Mouse (Mus musculus) heart, postnatal 14 days (tissue): ENCODE data around the gene Mthfd1l. TPM values are rescaled to one million over a fixed set of nuclear protein-coding genes. Genes with fewer than 3 reads are reported as not detected.

ENCODE experiments used
- DNase-seq, 2 experiments: peaks; one replicate each; pipeline ENCODE4 v3.0.0; 2021 to 2022
- intact Hi-C: fragments of 180-260 bp; cut with DNase I; formaldehyde crosslinking; loops from one replicate; pipeline ENCODE4 v1.15.1; 2025
- total RNA-seq, 2 experiments: library from RNA; stranded (reverse); gene quantifications; 2 replicates each; pipeline ENCODE4 v1.2.3; 2021

Mthfd1l gene
- total RNA-seq, 2 experiments from 2014 or later: 1.5 to 1.7 TPM

- DNase-seq: no peak
- intact Hi-C loops: no loop called here
Observed at GRCm38 (mm10) chr10:4141689-4142088, 168.8 kb downstream of the Mthfd1l start.

GRCm38 (mm10) chr10:4142816-4143215 is 169.9 kb downstream of the Mthfd1l start:
- no peak for DNase-seq
- intact Hi-C loops: no loop called here

GRCm38 (mm10) chr10:4143381-4143780 is 170.5 kb downstream of the Mthfd1l start:
- DNase-seq: no peak
- intact Hi-C loops: no loop called here

GRCm38 (mm10) chr10:4145080-4145807 is 172.3 kb downstream of the Mthfd1l start:
- intact Hi-C loops: no loop called here
- DNase-seq: no peak

GRCm38 (mm10) chr10:4146947-4147346 is 174.0 kb downstream of the Mthfd1l start:
- DNase-seq: no peak
- intact Hi-C loops: no loop called here

- no peak for DNase-seq
- intact Hi-C loops: loop anchor here (5.0 to 10.0 kb wide), 2 partner anchors 106 to 154 kb away; no protein-coding TSS in a partner anchor
Observed at GRCm38 (mm10) chr10:4151159-4151558, 178.2 kb downstream of the Mthfd1l start.

- no peak for DNase-seq
- intact Hi-C loops: loop anchor here (5.0 to 10.0 kb wide), 2 partner anchors 107 to 155 kb away; no protein-coding TSS in a partner anchor
Observed at GRCm38 (mm10) chr10:4151862-4152776, 179.2 kb downstream of the Mthfd1l start.

GRCm38 (mm10) chr10:4153031-4153430 is 180.1 kb downstream of the Mthfd1l start:
- no peak for DNase-seq
- intact Hi-C loops: loop anchor here (5.0 to 10.0 kb wide), 2 partner anchors 108 to 156 kb away; no protein-coding TSS in a partner anchor

- intact Hi-C loops: loop anchor here (5.0 to 10.0 kb wide), 2 partner anchors 109 to 157 kb away; no protein-coding TSS in a partner anchor
- DNase-seq: no peak
Observed at GRCm38 (mm10) chr10:4154035-4154434, 181.1 kb downstream of the Mthfd1l start.

GRCm38 (mm10) chr10:4155521-4155920 is 182.6 kb downstream of the Mthfd1l start:
- no peak for DNase-seq
- intact Hi-C loops: loop anchor here (10.0 kb wide), 1 partner anchor 111 kb away; no protein-coding TSS in a partner anchor

GRCm38 (mm10) chr10:4158533-4158932 is 185.6 kb downstream of the Mthfd1l start:
- intact Hi-C loops: loop anchor here (10.0 kb wide), 1 partner anchor 114 kb away; no protein-coding TSS in a partner anchor
- no peak for DNase-seq

GRCm38 (mm10) chr10:4159541-4160090 is 186.7 kb downstream of the Mthfd1l start:
- no peak for DNase-seq
- intact Hi-C loops: loop anchor here (10.0 kb wide), 1 partner anchor 115 kb away; no protein-coding TSS in a partner anchor

GRCm38 (mm10) chr10:4160242-4160785 is 187.4 kb downstream of the Mthfd1l start:
- DNase-seq: no peak
- intact Hi-C loops: no loop called here

GRCm38 (mm10) chr10:4162049-4162448 is 189.1 kb downstream of the Mthfd1l start:
- intact Hi-C loops: no loop called here
- no peak for DNase-seq

GRCm38 (mm10) chr10:4162976-4163375 is 190.1 kb downstream of the Mthfd1l start:
- DNase-seq: no peak
- intact Hi-C loops: no loop called here

- intact Hi-C loops: no loop called here
- DNase-seq: no peak
Observed at GRCm38 (mm10) chr10:4164681-4165080, 191.8 kb downstream of the Mthfd1l start.

- DNase-seq: no peak
- intact Hi-C loops: no loop called here
Observed at GRCm38 (mm10) chr10:4168222-4168798, 195.4 kb downstream of the Mthfd1l start.

GRCm38 (mm10) chr10:4174229-4174628 is 201.3 kb downstream of the Mthfd1l start:
- intact Hi-C loops: no loop called here
- DNase-seq: no peak

GRCm38 (mm10) chr10:4174717-4175116 is 201.8 kb downstream of the Mthfd1l start:
- intact Hi-C loops: no loop called here
- DNase-seq: no peak

- DNase-seq: no peak
- intact Hi-C loops: no loop called here
Observed at GRCm38 (mm10) chr10:4177285-4177684, 204.4 kb downstream of the Mthfd1l start.
